Mouse (Mus musculus): ENCODE measurements around the gene Gid8. TPM values are rescaled to one million over a fixed set of nuclear protein-coding genes. Genes with fewer than 3 reads are reported as not detected.
A peak's percentile ranks its signal among the peaks of the same experiment; 100 is the strongest.
"Not testable (repeated sequence)": the region's sequence is repeated elsewhere in the genome, so short reads cannot be mapped to it uniquely, and the experiment has no call there.

Gid8 gene
- polyA plus RNA-seq, 1 experiment from 2014 or later, result 54.2 TPM

GRCm38 (mm10) chr2:180704591-180704990 lies 5.3 kb upstream of the Gid8 start:
- no peaks in the 10 kb centered on the region for H3K27me3 ChIP-seq (ENCODE audit: control insufficient read depth, insufficient read depth, low read length)
- ATAC-seq (replicated peaks; ENCODE audit: insufficient number of reproducible peaks, low FRiP score, low TSS enrichment), result no peak
- no peaks in the 10 kb centered on the region for H3K36me3 ChIP-seq (ENCODE audit: control insufficient read depth, insufficient read depth, low read length)
- H3K27ac ChIP-seq (ENCODE audit: low read depth, low read length), result no peak overlapping the region
- WGBS (ENCODE audit: insufficient replicate concordance), result 87% methylated on average over 8 of the region's 8 CpGs
- no peak overlapping the region for H3K4me2 ChIP-seq
- H3K4me3 ChIP-seq (ENCODE audit: low read depth, low read length), result no peak overlapping the region
- H3K9ac ChIP-seq (ENCODE audit: low read depth, low read length), result no peak overlapping the region; the same call in 1 of the 2 replicates
- peaks cover 34% of the 10 kb centered on the region for H3K4me1 ChIP-seq (ENCODE audit: control insufficient read depth, insufficient read depth, low read length)
- no peaks in the 10 kb centered on the region for H3K9me3 ChIP-seq (replicated peaks; ENCODE audit: control insufficient read depth, low read length)

GRCm38 (mm10) chr2:180705066-180705465 lies 4.9 kb upstream of the Gid8 start:
- Histone ChIP-seq H3K9ac (ENCODE audit: low read depth, low read length) (no peak overlapping the region; the same call in 1 of the 2 replicates), H3K4me1 (ENCODE audit: control insufficient read depth, insufficient read depth, low read length) (peaks cover 30% of the 10 kb centered on the region), H3K4me2 (no peak overlapping the region), H3K27ac (ENCODE audit: low read depth, low read length) (no peak overlapping the region), H3K27me3 (ENCODE audit: control insufficient read depth, insufficient read depth, low read length) (no peaks in the 10 kb centered on the region), H3K9me3 (replicated peaks; ENCODE audit: control insufficient read depth, low read length) (no peaks in the 10 kb centered on the region), H3K4me3 (ENCODE audit: low read depth, low read length) (no peak overlapping the region), H3K36me3 (ENCODE audit: control insufficient read depth, insufficient read depth, low read length) (no peaks in the 10 kb centered on the region)
- 88% methylated on average over 3 of the region's 3 CpGs for WGBS (ENCODE audit: insufficient replicate concordance)
- no peak for ATAC-seq (replicated peaks; ENCODE audit: insufficient number of reproducible peaks, low FRiP score, low TSS enrichment)

- no peaks in the 10 kb centered on the region for H3K36me3 ChIP-seq (ENCODE audit: control insufficient read depth, insufficient read depth, low read length)
- no peak overlapping the region for H3K9ac ChIP-seq (ENCODE audit: low read depth, low read length)
- H3K4me1 ChIP-seq (ENCODE audit: control insufficient read depth, insufficient read depth, low read length), result peaks cover 22% of the 10 kb centered on the region
- no peaks in the 10 kb centered on the region for H3K27me3 ChIP-seq (ENCODE audit: control insufficient read depth, insufficient read depth, low read length)
- no peak overlapping the region for H3K4me3 ChIP-seq (ENCODE audit: low read depth, low read length)
- H3K27ac ChIP-seq (ENCODE audit: low read depth, low read length), result no peak overlapping the region
- WGBS (ENCODE audit: insufficient replicate concordance), result 90% methylated on average over 5 of the region's 5 CpGs
- H3K9me3 ChIP-seq (replicated peaks; ENCODE audit: control insufficient read depth, low read length), result no peaks in the 10 kb centered on the region
- no peak for ATAC-seq (replicated peaks; ENCODE audit: insufficient number of reproducible peaks, low FRiP score, low TSS enrichment)
- H3K4me2 ChIP-seq, result no peak overlapping the region
Measured at GRCm38 (mm10) chr2:180705975-180706374, 3.9 kb upstream of the Gid8 start.

GRCm38 (mm10) chr2:180709023-180709922 lies 644 bp upstream of the Gid8 start:
- Histone ChIP-seq H3K4me1 (ENCODE audit: control insufficient read depth, insufficient read depth, low read length) (peaks cover 19% of the 10 kb centered on the region), H3K9ac (ENCODE audit: low read depth, low read length) (peak overlapping the region; percentile 99), H3K9me3 (replicated peaks; ENCODE audit: control insufficient read depth, low read length) (no peaks in the 10 kb centered on the region), H3K27ac (ENCODE audit: low read depth, low read length) (peak overlapping the region; percentile 74), H3K27me3 (ENCODE audit: control insufficient read depth, insufficient read depth, low read length) (no peaks in the 10 kb centered on the region), H3K4me2 (peak overlapping the region; percentile 80), H3K36me3 (ENCODE audit: control insufficient read depth, insufficient read depth, low read length) (peaks cover 5% of the 10 kb centered on the region; the same call in 1 of the 2 replicates), H3K4me3 (ENCODE audit: low read depth, low read length) (peak overlapping the region; percentile 99)
- WGBS (ENCODE audit: insufficient replicate concordance), result under 1% methylated on average over 39 of the region's 39 CpGs
- peak; percentile 24 for ATAC-seq (replicated peaks; ENCODE audit: insufficient number of reproducible peaks, low FRiP score, low TSS enrichment)

GRCm38 (mm10) chr2:180710276-180711155 lies 599 bp downstream of the Gid8 start:
- WGBS (ENCODE audit: insufficient replicate concordance), result 1% methylated on average over 63 of the region's 64 CpGs
- H3K4me3 ChIP-seq (ENCODE audit: low read depth, low read length), result peak overlapping the region; percentile 99
- peaks cover 19% of the 10 kb centered on the region for H3K4me1 ChIP-seq (ENCODE audit: control insufficient read depth, insufficient read depth, low read length)
- peak overlapping the region; percentile 92 for H3K27ac ChIP-seq (ENCODE audit: low read depth, low read length)
- peak overlapping the region; percentile 80 for H3K4me2 ChIP-seq
- H3K36me3 ChIP-seq (ENCODE audit: control insufficient read depth, insufficient read depth, low read length), result peaks cover 9% of the 10 kb centered on the region; the same call in 1 of the 2 replicates
- no peaks in the 10 kb centered on the region for H3K9me3 ChIP-seq (replicated peaks; ENCODE audit: control insufficient read depth, low read length)
- peak overlapping the region; percentile 99 for H3K9ac ChIP-seq (ENCODE audit: low read depth, low read length)
- peak; percentile 54; the same call in 1 of the 2 replicates for ATAC-seq (replicated peaks; ENCODE audit: insufficient number of reproducible peaks, low FRiP score, low TSS enrichment)
- H3K27me3 ChIP-seq (ENCODE audit: control insufficient read depth, insufficient read depth, low read length), result no peaks in the 10 kb centered on the region

GRCm38 (mm10) chr2:180711527-180711926 lies 1.6 kb downstream of the Gid8 start:
- Histone ChIP-seq H3K9ac (ENCODE audit: low read depth, low read length) (peak overlapping the region; percentile 99; the same call in 1 of the 2 replicates), H3K27ac (ENCODE audit: low read depth, low read length) (no peak overlapping the region), H3K36me3 (ENCODE audit: control insufficient read depth, insufficient read depth, low read length) (peaks cover 9% of the 10 kb centered on the region; the same call in 1 of the 2 replicates), H3K9me3 (replicated peaks; ENCODE audit: control insufficient read depth, low read length) (no peaks in the 10 kb centered on the region), H3K4me3 (ENCODE audit: low read depth, low read length) (peak overlapping the region; percentile 99), H3K4me1 (ENCODE audit: control insufficient read depth, insufficient read depth, low read length) (peaks cover 19% of the 10 kb centered on the region), H3K4me2 (peak overlapping the region; percentile 80), H3K27me3 (ENCODE audit: control insufficient read depth, insufficient read depth, low read length) (no peaks in the 10 kb centered on the region)
- 70% methylated on average over 4 of the region's 4 CpGs for WGBS (ENCODE audit: insufficient replicate concordance)
- no peak for ATAC-seq (replicated peaks; ENCODE audit: insufficient number of reproducible peaks, low FRiP score, low TSS enrichment)

- Histone ChIP-seq H3K4me3 (ENCODE audit: low read depth, low read length) (no peak overlapping the region), H3K9me3 (replicated peaks; ENCODE audit: control insufficient read depth, low read length) (no peaks in the 10 kb centered on the region), H3K9ac (ENCODE audit: low read depth, low read length) (no peak overlapping the region), H3K4me2 (peak overlapping the region; percentile 22), H3K36me3 (ENCODE audit: control insufficient read depth, insufficient read depth, low read length) (peaks cover 9% of the 10 kb centered on the region; the same call in 1 of the 2 replicates), H3K4me1 (ENCODE audit: control insufficient read depth, insufficient read depth, low read length) (peaks cover 19% of the 10 kb centered on the region), H3K27ac (ENCODE audit: low read depth, low read length) (no peak overlapping the region), H3K27me3 (ENCODE audit: control insufficient read depth, insufficient read depth, low read length) (no peaks in the 10 kb centered on the region)
- ATAC-seq (replicated peaks; ENCODE audit: insufficient number of reproducible peaks, low FRiP score, low TSS enrichment), result no peak
- 85% methylated on average over 5 of the region's 5 CpGs for WGBS (ENCODE audit: insufficient replicate concordance)
Measured at GRCm38 (mm10) chr2:180712037-180712689, 2.2 kb downstream of the Gid8 start.

- not testable (repeated sequence) for H3K9ac ChIP-seq (ENCODE audit: low read depth, low read length); H3K27me3 ChIP-seq (ENCODE audit: control insufficient read depth, insufficient read depth, low read length); H3K4me3 ChIP-seq (ENCODE audit: low read depth, low read length); H3K27ac ChIP-seq (ENCODE audit: low read depth, low read length); ATAC-seq (replicated peaks; ENCODE audit: insufficient number of reproducible peaks, low FRiP score, low TSS enrichment); H3K9me3 ChIP-seq (replicated peaks; ENCODE audit: control insufficient read depth, low read length); H3K4me2 ChIP-seq; H3K4me1 ChIP-seq (ENCODE audit: control insufficient read depth, insufficient read depth, low read length)
- WGBS (ENCODE audit: insufficient replicate concordance), result 78% methylated on average over 5 of the region's 5 CpGs
- H3K36me3 ChIP-seq (ENCODE audit: control insufficient read depth, insufficient read depth, low read length), result peaks cover 30% of the 10 kb centered on the region
Measured at GRCm38 (mm10) chr2:180722748-180723147, 12.8 kb downstream of the Gid8 start.

Data from heart, embryonic 11.5 days (tissue).